Mouse (Mus musculus) MEL (cell line): ENCODE measurements at regions not wholly inside any gene's neighbourhood (a gene's known extent, or its start where the extent isn't known, plus 50 kb on each side); places are given as distances from the start of the nearest gene placed in this dataset.

Experiments used
- DNase-seq: peaks from one replicate; pipeline ENCODE4 v3.0.0; 2011; ENCODE audit warnings: low read depth, low spot score
- H3K27ac ChIP-seq: 2 replicates; pipeline ENCODE4 v1.5.1; 2012; ENCODE audit warnings: low read depth, mild to moderate bottlenecking, control low read depth, low read length, moderate library complexity; ENCODE audit not compliant: control insufficient read depth
- H3K27me3 ChIP-seq, 2 experiments: fragments of 150-350 bp in 1 of 2; sonication (generic) in 1 of 2; 2 replicates each; pipeline ENCODE4 v1.6.1; 2012; ENCODE audit warnings: low read length in 2 of 2, mild to moderate bottlenecking in 2 of 2, improper control_type of control experiment in 1 of 2, moderate library complexity in 1 of 2; ENCODE audit not compliant: insufficient read depth in 2 of 2, control insufficient read depth in 1 of 2
- H3K36me3 ChIP-seq, 2 experiments: 2 replicates each; pipeline ENCODE4 v1.6.1; 2012 to 2014; ENCODE audit warnings: low read length in 2 of 2, improper control_type of control experiment in 1 of 2, inconsistent platforms in 1 of 2, mild to moderate bottlenecking in 1 of 2; ENCODE audit not compliant: insufficient read depth in 2 of 2, control insufficient read depth in 1 of 2
- H3K4me1 ChIP-seq, 2 experiments: fragments of 150-350 bp in 1 of 2; sonication (generic) in 1 of 2; 2 replicates each; pipeline ENCODE4 v1.6.1; 2012; ENCODE audit warnings: low read length in 2 of 2, improper control_type of control experiment in 1 of 2, mild to moderate bottlenecking in 1 of 2; ENCODE audit not compliant: insufficient read depth in 2 of 2, control insufficient read depth in 1 of 2
- H3K4me3 ChIP-seq, 2 experiments: fragments of 150-350 bp in 1 of 2; sonication (generic) in 1 of 2; 2 replicates each; pipeline ENCODE4 v1.5.1; 2012; ENCODE audit warnings: low read depth in 2 of 2, low read length in 2 of 2, mild to moderate bottlenecking in 2 of 2, moderate library complexity in 2 of 2, control low read depth in 1 of 2, improper control_type of control experiment in 1 of 2; ENCODE audit not compliant: control insufficient read depth in 1 of 2, insufficient read depth in 1 of 2
- H3K79me2 ChIP-seq: 2 replicates; pipeline ENCODE4 v1.6.1; 2012; ENCODE audit warnings: mild to moderate bottlenecking, low read length, moderate library complexity; ENCODE audit not compliant: control insufficient read depth, poor library complexity, insufficient read depth
- H3K9ac ChIP-seq: 2 replicates; pipeline ENCODE4 v1.6.1; 2012; ENCODE audit warnings: low read depth, mild to moderate bottlenecking, control low read depth, low read length, moderate library complexity; ENCODE audit not compliant: control insufficient read depth, poor library complexity, severe bottlenecking
- H3K9me3 ChIP-seq: fragments of 150-350 bp; sonication (generic); replicated peaks from 2 replicates; pipeline ENCODE4 v1.6.1; 2012; ENCODE audit warnings: mild to moderate bottlenecking, low read length, improper control_type of control experiment, moderate library complexity; ENCODE audit not compliant: insufficient read depth
- CHD2 ChIP-seq: IDR thresholded peaks from 2 replicates; pipeline ENCODE4 v1.6.1; 2011; ENCODE audit warnings: low read length, improper control_type of control experiment
- CTCF ChIP-seq, 3 experiments: IDR thresholded peaks in 2 of 3; conservative IDR thresholded peaks in 1 of 3; 2 replicates each; pipeline ENCODE4 v1.5.1; 2011 to 2012; ENCODE audit warnings: low read length in 3 of 3, low read depth in 2 of 3, mild to moderate bottlenecking in 2 of 3, improper control_type of control experiment in 1 of 3, inconsistent platforms in 1 of 3, mixed read lengths in 1 of 3, moderate library complexity in 1 of 3; ENCODE audit not compliant: control insufficient read depth in 1 of 3, insufficient read depth in 1 of 3, poor library complexity in 1 of 3, severe bottlenecking in 1 of 3
- ETS1 ChIP-seq: IDR thresholded peaks from 2 replicates; pipeline ENCODE4 v1.6.1; 2012; ENCODE audit warnings: low read depth, mild to moderate bottlenecking, inconsistent platforms, low read length, improper control_type of control experiment, moderate library complexity
- GABPA ChIP-seq: IDR thresholded peaks from 2 replicates; pipeline ENCODE4 v1.6.1; 2012; ENCODE audit warnings: low read depth, mild to moderate bottlenecking, inconsistent platforms, low read length, improper control_type of control experiment, moderate library complexity
- GATA1 ChIP-seq: IDR thresholded peaks from 2 replicates; pipeline ENCODE4 v1.6.1; 2011; ENCODE audit warnings: low read depth, low read length, improper control_type of control experiment
- JUND ChIP-seq: IDR thresholded peaks from 2 replicates; pipeline ENCODE4 v1.6.1; 2011; ENCODE audit warnings: low read depth, mild to moderate bottlenecking, improper control_type of control experiment, low read length
- KAT2A ChIP-seq: conservative IDR thresholded peaks from 2 replicates; pipeline ENCODE4 v1.6.1; 2012; ENCODE audit warnings: low read depth, low read length, improper control_type of control experiment, inconsistent platforms
- MAZ ChIP-seq: IDR thresholded peaks from 2 replicates; pipeline ENCODE4 v1.6.1; 2012; ENCODE audit warnings: low read depth, mild to moderate bottlenecking, inconsistent platforms, low read length, improper control_type of control experiment
- MEF2A ChIP-seq: IDR thresholded peaks from 2 replicates; pipeline ENCODE4 v1.6.1; 2014; ENCODE audit warnings: low read depth, mild to moderate bottlenecking, inconsistent platforms, low read length, improper control_type of control experiment; ENCODE audit not compliant: poor library complexity, insufficient replicate concordance, severe bottlenecking; ENCODE audit errors: extremely low read depth
- MXI1 ChIP-seq: IDR thresholded peaks from 2 replicates; pipeline ENCODE4 v1.6.1; 2011; ENCODE audit warnings: mild to moderate bottlenecking, low read depth, low read length, improper control_type of control experiment
- MYC ChIP-seq: IDR thresholded peaks from 2 replicates; pipeline ENCODE4 v1.6.1; 2011; ENCODE audit warnings: low read depth, mild to moderate bottlenecking, low read length, improper control_type of control experiment, moderate library complexity
- POLR2AphosphoS2 ChIP-seq: IDR thresholded peaks from 2 replicates; pipeline ENCODE4 v1.6.1; 2011; ENCODE audit warnings: low read length, improper control_type of control experiment
- POLR2AphosphoS5 ChIP-seq: IDR thresholded peaks from 2 replicates; pipeline ENCODE4 v1.6.1; 2012; ENCODE audit warnings: low read depth, borderline replicate concordance, mild to moderate bottlenecking, inconsistent platforms, low read length, moderate library complexity, mixed read lengths
- RAD21 ChIP-seq: IDR thresholded peaks from 2 replicates; pipeline ENCODE4 v1.6.1; 2011; ENCODE audit warnings: mild to moderate bottlenecking, low read depth, low read length, improper control_type of control experiment
- RCOR1 ChIP-seq: IDR thresholded peaks from 2 replicates; pipeline ENCODE4 v1.6.1; 2012; ENCODE audit warnings: low read depth, mild to moderate bottlenecking, inconsistent platforms, low read length, improper control_type of control experiment
- TAL1 ChIP-seq: IDR thresholded peaks from 2 replicates; pipeline ENCODE4 v1.6.1; 2012; ENCODE audit warnings: mild to moderate bottlenecking, inconsistent platforms, low read length, moderate library complexity, mixed read lengths
- TBP ChIP-seq: IDR thresholded peaks from 2 replicates; pipeline ENCODE4 v1.8.0; 2011; ENCODE audit warnings: low read depth, low read length, improper control_type of control experiment
- TCF12 ChIP-seq: IDR thresholded peaks from 2 replicates; pipeline ENCODE4 v1.6.1; 2014; ENCODE audit warnings: low read depth, mild to moderate bottlenecking, inconsistent platforms, low read length, improper control_type of control experiment, moderate library complexity
- UBTF ChIP-seq: IDR thresholded peaks from 2 replicates; pipeline ENCODE4 v1.6.1; 2012; ENCODE audit warnings: low read depth, mild to moderate bottlenecking, inconsistent platforms, low read length, improper control_type of control experiment, moderate library complexity, borderline replicate concordance; ENCODE audit not compliant: insufficient read depth
- USF1 ChIP-seq: IDR thresholded peaks from 2 replicates; pipeline ENCODE4 v1.6.1; 2014; ENCODE audit warnings: low read depth, mild to moderate bottlenecking, inconsistent platforms, low read length, improper control_type of control experiment, moderate library complexity
- USF2 ChIP-seq, 2 experiments: IDR thresholded peaks; 2 replicates each; pipeline ENCODE4 v1.6.1; 2011 to 2012; ENCODE audit warnings: improper control_type of control experiment in 2 of 2, low read length in 2 of 2, borderline replicate concordance in 1 of 2, inconsistent platforms in 1 of 2, low read depth in 1 of 2, mild to moderate bottlenecking in 1 of 2; ENCODE audit not compliant: insufficient read depth in 1 of 2
- ZC3H11A ChIP-seq: IDR thresholded peaks from 2 replicates; pipeline ENCODE4 v1.6.1; 2012; ENCODE audit warnings: low read depth, mild to moderate bottlenecking, inconsistent platforms, low read length, improper control_type of control experiment

DNA sequence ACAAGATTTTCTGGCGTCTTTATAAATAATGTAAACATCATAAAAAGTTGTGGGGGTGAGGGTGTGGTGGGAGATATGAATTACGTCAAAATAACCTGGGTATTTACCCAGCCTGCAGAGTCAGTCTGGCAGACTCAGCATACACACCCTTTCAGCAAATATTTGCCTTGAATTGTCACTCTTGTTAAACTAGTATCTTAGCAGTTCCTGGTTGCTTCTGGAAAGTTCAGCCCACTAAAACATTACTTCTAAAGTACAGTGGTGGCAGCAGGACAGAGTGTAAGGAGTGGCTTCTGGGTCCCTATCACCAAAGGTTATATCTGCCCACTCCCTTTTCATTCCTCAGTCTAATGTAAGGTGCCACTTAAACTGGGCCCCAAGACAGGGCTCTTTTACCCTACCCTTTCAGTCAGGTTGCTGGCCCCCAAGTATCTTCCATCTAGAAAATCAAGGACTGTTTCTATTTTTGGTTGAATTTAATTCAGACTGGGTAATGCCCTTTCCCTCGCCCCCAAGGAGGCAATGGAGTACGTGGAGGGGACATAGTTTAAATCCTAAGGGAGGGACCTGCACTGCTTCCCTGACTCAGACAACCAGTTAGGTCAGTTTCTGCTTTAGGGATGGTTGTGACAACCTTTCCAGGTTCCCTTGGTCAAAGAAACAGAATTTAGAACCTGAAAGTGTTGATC lies 289.3 kb downstream of the Pik3r1 start:
- H3K36me3 ChIP-seq: no peaks in the 10 kb centered on the region
- no peaks in the 10 kb centered on the region for H3K4me1 ChIP-seq
- peaks cover 0 to 2% of the 10 kb centered on the region in 2 experiments; a peak in 3 of 4 replicates for H3K27me3 ChIP-seq
- TF ChIP-seq ETS1: no peak
- no peak for TF ChIP-seq POLR2AphosphoS2
- no peak for TF ChIP-seq CHD2
- no peak for TF ChIP-seq KAT2A
- no peak for TF ChIP-seq RCOR1
- no peak for TF ChIP-seq USF2 (IDR thresholded peaks at IDR 0.05; ENCODE audit: borderline replicate concordance in 1 of 2, insufficient read depth in 1 of 2, low read depth in 1 of 2, low read length in 2 of 2)
- no peak for TF ChIP-seq MXI1
- H3K27ac ChIP-seq: no peak overlapping the region
- H3K79me2 ChIP-seq: no peaks in the 10 kb centered on the region
- H3K9ac ChIP-seq: no peak overlapping the region
- H3K9me3 ChIP-seq: no peaks in the 10 kb centered on the region
- DNase-seq: no peak
- no peak overlapping the region for H3K4me3 ChIP-seq

DNA sequence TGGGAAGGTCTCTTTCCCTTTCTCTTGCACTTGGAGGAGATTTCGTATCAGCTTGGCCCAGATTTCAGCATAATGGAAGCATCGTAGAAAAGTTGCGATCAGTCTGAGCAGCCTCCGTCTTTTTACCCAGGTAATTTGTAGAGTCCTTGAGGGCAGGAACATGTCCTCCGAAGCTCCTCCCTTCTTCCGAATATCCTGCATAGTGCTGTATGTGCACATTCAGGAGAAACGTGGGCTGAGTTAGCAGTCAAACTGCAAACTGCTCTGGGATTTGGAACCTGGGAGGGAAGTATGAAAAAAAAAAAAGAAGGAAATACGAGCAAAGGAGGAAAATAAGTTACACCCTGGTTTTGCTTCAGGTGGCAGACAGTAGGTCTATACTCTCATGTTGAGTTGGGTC lies 294.7 kb downstream of the Pik3r1 start:
- H3K9ac ChIP-seq: no peak overlapping the region
- no peaks in the 10 kb centered on the region for H3K79me2 ChIP-seq
- no peaks in the 10 kb centered on the region for H3K27me3 ChIP-seq
- no peaks in the 10 kb centered on the region for H3K36me3 ChIP-seq
- H3K4me3 ChIP-seq: no peak overlapping the region
- no peaks in the 10 kb centered on the region for H3K4me1 ChIP-seq
- no peak for DNase-seq
- no peaks in the 10 kb centered on the region for H3K9me3 ChIP-seq
- H3K27ac ChIP-seq: no peak overlapping the region
- TF ChIP-seq USF1 (no peak), KAT2A (no peak), TAL1 (no peak), JUND (no peak), UBTF (no peak), GATA1 (no peak), POLR2AphosphoS5 (no peak), RCOR1 (no peak), MAZ (no peak), RAD21 (no peak), MEF2A (no peak), CTCF (IDR thresholded peaks at IDR 0.05 in 2 of 3, conservative IDR thresholded peaks at IDR 0.05 in 1 of 3; ENCODE audit: control insufficient read depth in 1 of 3, insufficient read depth in 1 of 3, low read depth in 2 of 3, low read length in 3 of 3, poor library complexity in 1 of 3, severe bottlenecking in 1 of 3) (no peak), TCF12 (no peak), TBP (no peak), MYC (no peak), ZC3H11A (no peak), GABPA (no peak)
- TF ChIP-seq, all 39 proteins: peak for 0
